25 mouse cellular contexts compared by ENCODE assay signal in genomic region chr3:101041997-101042396, GRCm38 (mm10). TPM values are rescaled to one million over a fixed set of nuclear protein-coding genes. Genes with fewer than 3 reads are reported as not detected.
DNase-seq lines count a peak whose midpoint lies in the region; ATAC-seq lines count a peak whose summit lies in the region.
"Had no signal": no experiment of that assay in that cellular context is flagged by ENCODE, and none has a peak within 500 bp of the region (broad histone marks: within the 10 kb centered on the region; RNA-seq: fewer than 3 reads in every experiment).

No protein-coding gene starts in this region.

- H3K27ac ChIP-seq in forebrain, embryonic 13.5 days: peak overlapping the region; percentile 19; the same call in 1 of the 2 replicates
- H3K27ac ChIP-seq in forebrain, embryonic 10.5 days: no peak overlapping the region
- H3K27ac ChIP-seq: heart, adult 2 months; hindbrain, embryonic 14.5 days; limb, embryonic 13.5 days; lung, embryonic 15.5 days; neural tube, embryonic 15.5 days had no signal

- no peaks in the 10 kb centered on the region for H3K9me3 ChIP-seq in forebrain, embryonic 13.5 days (replicated peaks)
- peaks cover 3% of the 10 kb centered on the region; the same call in 1 of the 2 replicates for H3K9me3 ChIP-seq in forebrain, embryonic 10.5 days
- H3K9me3 ChIP-seq: heart, embryonic 12.5 days; limb, embryonic 13.5 days; lung, embryonic 15.5 days; neural tube, embryonic 15.5 days had no signal

- H3K4me2 ChIP-seq in forebrain, embryonic 13.5 days: no peak overlapping the region
- H3K4me2 ChIP-seq: heart, embryonic 12.5 days; hindbrain, embryonic 14.5 days; limb, embryonic 13.5 days; liver, embryonic 11.5 days; lung, embryonic 15.5 days; neural tube, embryonic 15.5 days had no signal

- H3K4me3 ChIP-seq in forebrain, embryonic 13.5 days: no peak overlapping the region
- H3K4me3 ChIP-seq in forebrain, embryonic 10.5 days: no peak overlapping the region
- H3K4me3 ChIP-seq: heart, adult 2 months; heart, embryonic 12.5 days; limb, embryonic 13.5 days; lung, embryonic 15.5 days; neural tube, embryonic 15.5 days had no signal

- H3K27me3 ChIP-seq in forebrain, embryonic 13.5 days: no peaks in the 10 kb centered on the region
- H3K27me3 ChIP-seq in forebrain, embryonic 10.5 days (ENCODE audit: poor library complexity, severe bottlenecking): no peaks in the 10 kb centered on the region
- H3K27me3 ChIP-seq: heart, embryonic 12.5 days; limb, embryonic 13.5 days; lung, embryonic 15.5 days; neural tube, embryonic 15.5 days had no signal

- DNase-seq in forebrain, embryonic 10.5 days (ENCODE audit: extremely low spot score, low spot score): no peak
- peak; percentile 82 for DNase-seq in R1 (ENCODE audit: low read depth, low spot score)
- peak; percentile 5 for DNase-seq in mesoderm, embryonic 11.5 days (ENCODE audit: low read depth, low spot score)
- DNase-seq in retina, embryonic 14.5 days (ENCODE audit: low spot score): peak; percentile 5
- no peak for DNase-seq in cerebellum, postnatal 25 days
- DNase-seq in lung, postnatal 4 days: no peak
- DNase-seq: adrenal gland, postnatal 10 days; cerebellum, adult 11 months; cerebellum, adult 9-10 months; heart, adult 2 months; kidney, adult 9 months; kidney, postnatal 14 days; right cerebral cortex, adult 18-20 months; spleen, adult 18-20 months; thymus, postnatal 14 days had no signal

- 47% methylated on average over 7 of the region's 7 CpGs for WGBS in forebrain, embryonic 13.5 days
- WGBS in forebrain, embryonic 10.5 days: 59% methylated on average over 7 of the region's 7 CpGs

- peaks cover 37% of the 10 kb centered on the region; the same call in 1 of the 2 replicates for H3K36me3 ChIP-seq in forebrain, embryonic 13.5 days (ENCODE audit: poor library complexity, severe bottlenecking)
- H3K36me3 ChIP-seq in forebrain, embryonic 10.5 days (replicated peaks): peaks cover 86% of the 10 kb centered on the region

- ATAC-seq in forebrain, embryonic 13.5 days: no peak
- ATAC-seq: CD4-positive, CD25-positive, alpha-beta regulatory T cell, adult 4 months; intestine, postnatal 0 days had no signal

- H3K4me1 ChIP-seq in forebrain, embryonic 13.5 days: peaks cover 18% of the 10 kb centered on the region
- peaks cover 30% of the 10 kb centered on the region for H3K4me1 ChIP-seq in forebrain, embryonic 10.5 days
- H3K4me1 ChIP-seq: lung, embryonic 15.5 days; neural tube, embryonic 15.5 days had no signal

- H3K9ac ChIP-seq in forebrain, embryonic 13.5 days: no peak overlapping the region
- H3K9ac ChIP-seq: heart, embryonic 12.5 days; hindbrain, embryonic 14.5 days; limb, embryonic 13.5 days; lung, embryonic 15.5 days; neural tube, embryonic 15.5 days had no signal

RNA-seq across cellular contexts. Expression of gene Cd101, which starts 12.6 kb away (rescaled TPM):
- 0.05 and 0.08 TPM in 2 replicates for polyA plus RNA-seq in forebrain, embryonic 13.5 days (2015; fragmentation: Nextera tagmentation; extraction: Ambion mirVana)
- polyA plus RNA-seq in forebrain, embryonic 10.5 days (2016; fragmentation: Nextera tagmentation; extraction: Ambion mirVana): 0.05 TPM in 1 of 2 replicates, not detected in the other
- polyA plus RNA-seq: embryonic facial prominence, embryonic 11.5 days; liver, embryonic 11.5 days; neural tube, embryonic 15.5 days had no signal

Comparison
In these comparisons a context has a peak if more than half of its experiments do, and no peak if none do; other contexts are left out.
1. DNase-seq: peak in R1 (single experiment), mesoderm, embryonic 11.5 days (single experiment) and retina, embryonic 14.5 days (single experiment); none in forebrain, embryonic 10.5 days (single experiment), cerebellum, postnatal 25 days (0 of 2) and lung, postnatal 4 days (0 of 2).